Mouse (Mus musculus): ENCODE data around the gene Adamtsl3.

- TF ChIP-seq CTCF (IDR thresholded peaks at IDR 0.05; ENCODE audit: control insufficient read depth, insufficient read depth, low read length) = 0 out of 2 replicates have a peak, but pooled peaks have one; percentile 9
- no peak for TF ChIP-seq POLR2A (IDR thresholded peaks at IDR 0.05; ENCODE audit: borderline replicate concordance, control insufficient read depth, low read depth, low read length)
These were observed 3.7 kb downstream of the Adamtsl3 start for GRCm38 (mm10) chr7:82339214-82339613.

Measured in bone marrow, adult 2 months (tissue).